ENCODE assay signal across 8 mouse cellular contexts in genomic region chr7:102564999-102565997, GRCm38 (mm10). TPM values are rescaled to one million over a fixed set of nuclear protein-coding genes. Genes with fewer than 3 reads are reported as not detected.
DNase-seq lines count a peak whose midpoint lies in the region; ATAC-seq lines count a peak whose summit lies in the region.

TSS of gene Trim21 (minus strand) at chr7:102565486.

- peak; percentile 71; the same call in 1 of the 2 replicates for ATAC-seq in hindbrain, embryonic 13.5 days (ENCODE audit: low FRiP score)

- peak; percentile 93 for DNase-seq in R1 (ENCODE audit: low read depth, low spot score)
- peak; percentile 57 to 61 for DNase-seq in cerebellum, postnatal 14 days
- DNase-seq in frontal cortex, postnatal 14 days (ENCODE audit: low spot score in 2 of 2), result peak; percentile 34
- DNase-seq in layer of hippocampus, postnatal 25 days (ENCODE audit: extremely low spot score in 1 of 2, low spot score in 1 of 2), result peak; percentile 13 to 33
- DNase-seq in lung, postnatal 14 days, result peak; percentile 87
- DNase-seq in ovary, postnatal 36 days (ENCODE audit: low spot score), result peak; percentile 81
- peak; percentile 86 for DNase-seq in thymus, postnatal 25 days

- peak within 1 kb of the TSS; percentile 34 for H3K4me3 ChIP-seq in hindbrain, embryonic 13.5 days

- H3K4me2 ChIP-seq in hindbrain, embryonic 13.5 days, result peak within 1 kb of the TSS; percentile 45

- no peaks in the 10 kb centered on the region for H3K27me3 ChIP-seq in hindbrain, embryonic 13.5 days

- peaks cover 8% of the 10 kb centered on the region; the same call in 1 of the 2 replicates for H3K4me1 ChIP-seq in hindbrain, embryonic 13.5 days (replicated peaks)

- peak within 1 kb of the TSS; percentile 55 for H3K9ac ChIP-seq in hindbrain, embryonic 13.5 days

- 26% methylated on average over 10 of the region's 10 CpGs for WGBS in hindbrain, embryonic 13.5 days

- H3K27ac ChIP-seq in hindbrain, embryonic 13.5 days, result no peak within 1 kb of the TSS

- H3K36me3 ChIP-seq in hindbrain, embryonic 13.5 days, result no peaks in the 10 kb centered on the region

- no peaks in the 10 kb centered on the region for H3K9me3 ChIP-seq in hindbrain, embryonic 13.5 days

RNA-seq across cellular contexts. Expression of gene Trim21, which starts in this region (rescaled TPM):
- polyA plus RNA-seq in hindbrain, embryonic 13.5 days (2015; fragmentation: Nextera tagmentation; extraction: Ambion mirVana), result 0.19 and 0.32 TPM in 2 replicates
- 1 to 10 TPM; 2.1 to 3.6 TPM for total RNA-seq in layer of hippocampus, postnatal 25 days (2021)

Comparison
In these comparisons a context has a peak if more than half of its experiments do, and no peak if none do; other contexts are left out.
1. Peak in ATAC-seq, H3K4me3 ChIP-seq, H3K9ac ChIP-seq and H3K4me2 ChIP-seq in hindbrain, embryonic 13.5 days; RNA of the gene not detected or under 1 TPM.
2. DNase-seq: peak in every context shown above with its lines; median percentile 93 in R1; 87 in lung, postnatal 14 days; 86 in thymus, postnatal 25 days; 81 in ovary, postnatal 36 days; 59 in cerebellum, postnatal 14 days; 34 in frontal cortex, postnatal 14 days; 23 in layer of hippocampus, postnatal 25 days.